In genomic region chr7:82555803-82556202, GRCm38 (mm10) we compare ENCODE assay signal across 15 mouse cellular contexts.
"Had no signal": no experiment of that assay in that cellular context is flagged by ENCODE, and none has a peak within 500 bp of the region (broad histone marks: within the 10 kb centered on the region; RNA-seq: fewer than 3 reads in every experiment).

No protein-coding gene starts in this region.

- H3K9me3 ChIP-seq: midbrain, embryonic 10.5 days; midbrain, embryonic 12.5 days; neural tube, embryonic 12.5 days; stomach, embryonic 15.5 days had no signal

- H3K4me2 ChIP-seq: lung, embryonic 14.5 days; midbrain, embryonic 12.5 days; neural tube, embryonic 12.5 days; stomach, embryonic 15.5 days had no signal

- H3K27ac ChIP-seq: midbrain, embryonic 10.5 days; midbrain, embryonic 12.5 days; neural tube, embryonic 12.5 days; stomach, embryonic 15.5 days; stomach, postnatal 0 days had no signal

- DNase-seq: lung, adult 18-20 months; lung, embryonic 14.5 days; lung, postnatal 10 days; lung, postnatal 4 days; midbrain, embryonic 14.5 days; right cerebral cortex, postnatal 14 days; thymus, adult 2 months; thymus, postnatal 25 days; thymus, postnatal 4 days had no signal

- H3K9ac ChIP-seq: lung, embryonic 14.5 days; midbrain, embryonic 12.5 days; neural tube, embryonic 12.5 days; stomach, embryonic 15.5 days had no signal

- H3K4me3 ChIP-seq: midbrain, embryonic 10.5 days; midbrain, embryonic 12.5 days; neural tube, embryonic 12.5 days; stomach, embryonic 15.5 days had no signal

- H3K36me3 ChIP-seq: midbrain, embryonic 10.5 days; midbrain, embryonic 12.5 days; neural tube, embryonic 12.5 days; stomach, embryonic 15.5 days had no signal

- H3K4me1 ChIP-seq: midbrain, embryonic 10.5 days; midbrain, embryonic 12.5 days; neural tube, embryonic 12.5 days; stomach, embryonic 15.5 days had no signal

- ATAC-seq: midbrain, embryonic 16.5 days had no signal

- H3K27me3 ChIP-seq: midbrain, embryonic 12.5 days; neural tube, embryonic 12.5 days; stomach, embryonic 15.5 days had no signal
